Mouse (Mus musculus) heart, postnatal 4 days (tissue): ENCODE results near the gene Gja6. TPM values are rescaled to one million over a fixed set of nuclear protein-coding genes. Genes with fewer than 3 reads are reported as not detected.

Experiments used
- DNase-seq: peaks from one replicate; pipeline ENCODE4 v3.0.0; 2021
- total RNA-seq, 2 experiments: library from RNA; stranded (reverse); gene quantifications; 2 replicates each; pipeline ENCODE4 v1.2.3; 2021

Gja6 gene
- total RNA-seq = under 1 TPM in 1 of 2 experiments, not detected in 1; 0.26 TPM

DNA sequence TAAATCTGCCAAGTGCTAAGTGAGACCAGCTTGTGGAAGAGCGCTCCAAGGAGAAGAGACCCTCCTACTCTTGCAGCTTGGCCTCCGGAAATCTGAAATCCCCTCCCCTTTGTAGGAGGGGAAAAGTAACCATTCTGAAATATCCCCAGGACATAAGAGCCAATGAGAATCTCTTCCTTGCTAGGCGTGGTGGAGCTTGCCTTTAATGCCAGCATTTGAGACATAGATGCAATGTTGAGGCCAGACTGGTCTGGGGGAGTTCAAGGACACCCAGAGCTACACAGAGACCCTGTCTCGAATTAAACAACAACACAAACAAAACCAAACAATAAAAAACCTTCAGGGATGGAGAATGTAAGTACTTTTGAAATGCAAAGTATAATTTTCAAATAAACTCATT lies at the start of gene Gja6:
TSS of gene Gja6 (minus strand) at position 101 of the 400 bp plus-strand sequence.
- DNase-seq = no peak

DNA sequence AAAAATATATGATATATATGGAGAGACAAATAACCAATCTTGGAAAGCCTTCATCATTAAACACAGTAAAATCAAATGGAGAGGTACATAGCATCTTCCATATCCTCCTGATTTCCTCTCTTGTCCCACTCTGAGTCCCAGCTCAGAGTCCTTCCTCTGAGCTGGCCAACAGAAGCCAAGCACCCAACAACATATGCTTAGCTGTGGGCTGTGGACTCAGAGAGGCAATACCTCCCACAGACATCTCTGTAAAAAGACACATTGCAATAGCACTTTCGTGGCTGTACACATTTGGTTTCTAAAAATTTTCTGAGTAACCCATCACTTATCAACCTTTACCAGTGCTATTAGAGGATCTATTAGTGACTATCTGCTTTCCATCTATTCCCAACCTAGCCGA lies 42.7 kb upstream of the Gja6 start:
- no peak for DNase-seq

DNA sequence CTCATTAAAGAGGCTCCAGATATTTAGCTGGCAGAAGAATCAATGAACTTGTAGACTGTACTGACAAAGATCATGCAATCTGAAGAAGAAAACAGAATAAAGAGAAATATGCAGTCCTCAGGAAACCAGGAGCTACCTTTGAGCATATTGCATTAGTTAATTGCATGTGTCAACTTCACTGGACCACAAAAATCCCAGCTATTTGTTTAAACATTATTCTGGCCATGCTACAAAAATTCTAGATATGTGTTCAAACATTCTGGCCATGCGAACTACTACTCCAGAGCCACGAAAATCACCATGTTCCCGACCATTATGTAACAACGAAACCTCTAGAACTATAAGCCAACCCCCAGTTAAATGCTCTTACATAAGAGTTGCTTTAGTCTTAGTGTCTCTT lies 37.9 kb upstream of the Gja6 start:
- DNase-seq = no peak

DNA sequence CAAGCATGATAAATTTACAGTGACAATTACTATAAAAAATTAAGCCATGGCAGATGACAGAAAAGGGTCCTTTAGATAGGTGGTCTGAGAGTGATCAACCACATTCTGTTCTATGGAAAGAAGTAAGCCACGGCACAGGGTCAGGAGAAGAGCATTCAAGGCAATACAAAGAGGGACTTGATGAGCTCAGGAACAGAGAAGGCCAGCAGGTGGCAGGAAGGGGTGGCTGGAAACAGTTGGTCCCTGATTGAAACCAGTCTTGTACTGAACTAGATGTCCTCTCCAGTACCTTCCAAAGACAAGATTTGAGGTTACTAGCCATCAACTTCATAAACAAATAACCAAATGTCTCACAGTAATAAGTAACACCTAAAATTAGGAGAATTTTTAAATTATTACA lies 28.7 kb upstream of the Gja6 start:
- DNase-seq = peak; percentile 26

DNA sequence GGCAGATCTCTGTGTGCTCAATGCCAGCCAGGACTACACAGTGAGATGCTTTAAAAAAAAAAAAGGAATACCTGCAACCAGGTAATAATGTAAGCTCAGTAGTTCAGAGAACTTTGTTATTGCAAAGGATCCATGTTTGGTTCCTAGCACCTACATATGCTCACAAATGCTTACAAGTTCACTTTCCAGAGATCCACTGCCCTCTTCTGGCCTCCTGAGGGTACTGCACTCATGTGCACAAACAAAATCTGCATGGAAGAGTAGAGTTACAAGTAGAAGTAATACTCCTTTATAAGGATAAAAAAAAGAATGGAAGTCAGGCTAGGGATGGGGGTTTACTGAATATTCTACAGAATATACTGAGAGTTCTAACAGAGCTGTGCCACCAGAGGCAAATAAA lies 23.8 kb upstream of the Gja6 start:
- no peak for DNase-seq

DNA sequence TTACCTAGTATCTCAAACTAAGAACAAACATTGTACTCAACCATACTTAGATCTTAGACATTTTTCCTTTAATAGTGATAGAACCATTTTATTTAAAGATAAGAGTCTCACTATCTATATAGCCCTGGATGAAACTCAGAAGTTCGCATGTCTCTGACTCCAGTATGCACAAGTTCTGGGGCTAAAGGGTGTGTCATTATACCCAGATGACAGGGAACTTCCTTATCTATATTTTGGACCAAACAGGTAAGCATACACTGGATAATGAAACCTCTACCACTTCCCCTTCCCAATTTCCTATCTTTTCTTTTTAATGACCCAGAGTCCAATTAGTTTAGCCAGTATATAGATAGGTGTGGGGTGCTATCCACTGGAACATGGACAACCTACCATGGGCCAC lies 22.0 kb upstream of the Gja6 start:
- DNase-seq = no peak

DNA sequence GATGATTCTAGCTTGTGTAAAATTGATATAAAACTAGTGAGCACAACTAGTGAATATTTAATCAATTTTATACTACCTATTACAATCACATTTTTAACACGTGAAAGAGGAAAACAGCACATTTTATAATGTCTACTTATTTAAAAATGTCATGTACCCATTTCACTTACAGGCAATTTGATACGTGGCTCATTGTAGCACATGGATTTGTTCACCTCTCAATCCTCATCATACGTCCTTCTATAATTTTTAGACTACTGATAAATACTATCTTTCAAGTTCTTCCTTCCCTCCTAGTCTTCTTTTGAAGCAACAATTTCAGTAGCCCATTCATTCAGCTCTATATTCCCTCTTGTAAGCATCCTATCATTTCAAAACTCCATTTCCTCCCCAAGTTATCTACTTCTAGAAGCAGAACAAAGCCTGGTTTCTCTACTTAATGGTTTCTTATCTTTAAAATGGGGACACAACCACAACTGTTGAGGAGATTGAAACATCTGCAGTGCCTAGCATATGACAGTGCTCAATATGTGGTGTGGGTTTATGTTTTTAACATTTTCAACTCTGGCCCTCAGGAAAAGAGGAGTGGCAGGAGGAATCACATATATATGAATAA lies 12.3 kb upstream of the Gja6 start:
- no peak for DNase-seq

DNA sequence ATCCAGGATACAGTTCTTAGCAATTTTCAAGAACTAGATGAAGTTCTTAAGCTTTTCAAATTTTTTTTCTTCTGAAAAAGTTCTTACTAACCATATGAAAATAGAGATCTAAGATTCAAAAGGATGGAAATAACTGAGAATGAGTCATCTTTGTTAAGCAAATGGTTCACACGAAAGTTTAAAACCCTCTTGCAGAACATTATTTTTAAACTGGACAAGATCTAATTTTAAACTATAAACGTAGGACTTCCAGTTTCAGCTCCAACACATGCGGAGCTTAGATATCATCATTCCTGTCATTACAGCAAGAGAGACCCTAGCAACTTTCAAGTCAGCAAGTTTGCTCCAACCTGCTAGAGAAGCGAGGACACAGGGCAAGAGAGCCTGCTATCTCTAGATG lies 375 bp downstream of the Gja6 start:
- DNase-seq = no peak

DNA sequence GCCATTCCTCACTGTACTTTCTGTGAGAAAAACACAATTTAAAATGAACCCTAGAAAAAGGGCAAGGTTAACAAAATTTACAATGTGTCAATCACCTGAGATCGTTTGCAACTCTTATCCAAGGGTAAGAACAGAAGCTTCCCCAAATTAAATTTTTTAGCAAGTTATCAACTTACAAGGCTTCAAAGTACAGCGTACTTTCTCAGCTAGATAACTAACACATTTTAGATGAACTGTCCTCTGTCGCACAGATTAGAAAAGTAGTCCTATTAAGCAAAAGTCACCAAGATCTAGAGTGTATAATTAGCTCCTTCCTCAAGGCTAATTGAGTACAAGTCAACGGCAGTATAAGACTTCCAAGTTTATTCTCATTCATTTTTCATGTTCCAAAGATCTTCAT lies 939 bp downstream of the Gja6 start:
- DNase-seq = no peak

DNA sequence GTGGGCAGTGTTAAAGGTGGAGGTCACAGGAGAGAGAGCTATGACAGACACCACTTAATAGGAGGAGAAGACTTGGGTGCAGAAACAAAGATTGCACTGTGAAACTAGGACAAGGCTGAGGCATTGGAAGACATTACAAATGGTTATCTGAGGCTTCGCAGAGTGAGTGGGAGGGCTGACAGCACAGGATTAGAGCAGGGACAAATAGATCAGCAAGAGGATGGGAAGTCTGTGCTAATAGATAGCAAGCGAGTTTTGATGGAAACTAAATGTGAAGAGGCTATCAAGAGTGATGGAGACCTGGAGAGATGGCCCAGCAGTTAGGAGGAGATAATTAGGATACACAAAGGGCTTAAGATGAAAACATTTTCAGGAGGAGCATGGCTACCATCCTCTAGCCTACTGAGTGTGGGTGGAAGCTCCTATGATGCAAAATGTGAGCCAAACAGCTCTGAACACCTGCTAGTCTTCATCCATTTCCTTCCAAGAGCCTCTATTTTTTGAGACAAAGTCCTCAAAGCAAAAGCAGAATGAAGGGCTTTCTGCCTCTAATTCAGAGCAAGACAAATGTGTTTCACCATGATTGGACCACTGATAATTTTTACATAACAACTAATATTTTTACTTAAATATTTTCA lies 1.7 kb downstream of the Gja6 start:
- DNase-seq = no peak

DNA sequence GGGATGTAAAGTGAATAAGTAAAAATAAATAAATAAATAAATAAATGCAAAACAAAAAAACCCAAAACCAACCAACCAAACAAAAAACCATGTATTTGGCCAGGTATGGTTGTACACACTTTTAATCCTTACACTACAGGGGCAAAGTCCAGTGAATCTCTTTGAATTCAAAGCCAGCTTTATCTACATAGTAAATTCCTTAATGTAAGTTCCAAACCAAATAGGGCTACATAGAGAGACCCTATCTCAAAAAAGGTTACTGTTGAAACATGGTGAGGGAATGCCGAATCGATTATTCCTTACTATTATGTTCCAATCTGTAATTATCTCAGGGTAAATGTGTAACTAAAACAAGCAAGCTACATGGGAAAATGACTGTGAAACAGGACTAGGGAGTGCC lies 5.7 kb downstream of the Gja6 start:
- DNase-seq = no peak

DNA sequence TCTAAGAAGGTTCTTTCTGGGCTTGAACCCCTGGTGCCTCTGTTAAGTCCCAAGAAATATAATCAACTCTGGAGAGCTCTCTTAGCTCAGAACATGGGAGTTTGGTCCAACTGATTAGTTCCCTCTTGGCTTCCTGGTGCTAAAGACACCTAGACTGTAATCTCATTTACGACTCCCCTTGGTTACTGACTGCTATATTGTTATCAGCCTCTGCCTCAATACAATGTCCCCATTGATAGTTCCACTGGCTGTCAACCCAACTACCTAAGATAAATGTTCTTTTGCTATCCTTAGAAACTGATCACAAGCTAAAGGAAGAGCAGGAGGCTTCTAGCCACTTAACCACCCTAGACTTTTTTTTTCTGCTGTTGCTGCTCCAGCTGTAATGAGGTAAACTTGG lies 14.8 kb downstream of the Gja6 start:
- no peak for DNase-seq

DNA sequence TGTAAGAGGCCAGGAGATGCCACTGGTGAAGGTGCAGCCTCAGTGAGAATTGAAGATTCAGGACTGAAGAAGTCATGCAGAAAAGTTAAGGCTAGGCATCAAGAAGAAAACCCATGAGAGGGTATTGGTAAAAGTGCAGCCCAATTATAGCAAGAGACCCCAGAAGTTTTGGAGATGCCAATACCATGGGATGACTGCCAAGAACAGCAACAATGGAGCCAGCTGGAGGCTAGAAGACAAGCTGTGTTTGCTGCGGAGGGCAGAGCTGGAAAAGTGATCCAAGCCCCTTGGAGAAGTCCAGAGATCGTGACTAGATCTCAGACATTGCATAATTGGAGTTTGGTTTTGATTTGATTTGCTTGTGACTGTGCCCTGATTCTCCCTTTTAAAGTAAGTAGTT lies 20.6 kb downstream of the Gja6 start:
- no peak for DNase-seq

DNA sequence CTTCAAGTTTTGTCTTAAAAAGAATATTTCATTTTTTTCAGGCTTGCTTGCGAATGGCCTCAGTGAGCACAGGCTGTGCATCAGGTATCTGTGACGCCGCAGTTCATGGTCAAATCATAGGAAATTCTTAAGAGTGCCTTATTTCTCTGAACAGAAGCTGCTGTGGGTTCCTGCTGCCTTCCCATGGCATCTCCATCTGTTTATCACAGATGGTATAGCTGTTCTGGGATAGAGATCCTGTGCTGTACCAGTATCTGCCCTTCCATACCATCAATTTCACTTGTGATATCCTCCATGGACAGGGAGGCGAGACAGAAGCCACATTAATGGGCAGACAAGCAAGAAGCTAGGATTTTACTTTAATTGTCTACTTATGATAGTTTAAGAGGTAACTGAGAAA lies 40.3 kb downstream of the Gja6 start:
- no peak for DNase-seq

DNA sequence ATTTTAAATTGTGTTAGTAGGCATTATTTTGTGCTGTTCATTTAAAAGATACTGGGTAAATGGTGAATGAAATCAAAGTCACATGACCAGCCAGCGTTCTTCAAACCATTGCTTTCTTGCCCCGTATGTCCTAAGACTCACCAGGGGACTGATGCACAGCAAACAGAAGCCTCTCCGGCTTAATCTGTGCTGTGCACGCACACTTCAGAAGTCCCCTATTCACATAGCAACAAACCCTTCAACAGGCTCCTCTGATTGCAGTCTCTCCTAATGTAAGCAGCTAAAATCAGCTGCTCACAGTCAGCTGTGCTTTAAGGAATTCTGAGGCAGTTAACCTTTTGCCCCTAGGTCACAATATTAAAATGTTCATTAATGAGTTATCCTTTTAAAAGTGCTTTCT lies 41.8 kb downstream of the Gja6 start:
- DNase-seq = no peak

DNA sequence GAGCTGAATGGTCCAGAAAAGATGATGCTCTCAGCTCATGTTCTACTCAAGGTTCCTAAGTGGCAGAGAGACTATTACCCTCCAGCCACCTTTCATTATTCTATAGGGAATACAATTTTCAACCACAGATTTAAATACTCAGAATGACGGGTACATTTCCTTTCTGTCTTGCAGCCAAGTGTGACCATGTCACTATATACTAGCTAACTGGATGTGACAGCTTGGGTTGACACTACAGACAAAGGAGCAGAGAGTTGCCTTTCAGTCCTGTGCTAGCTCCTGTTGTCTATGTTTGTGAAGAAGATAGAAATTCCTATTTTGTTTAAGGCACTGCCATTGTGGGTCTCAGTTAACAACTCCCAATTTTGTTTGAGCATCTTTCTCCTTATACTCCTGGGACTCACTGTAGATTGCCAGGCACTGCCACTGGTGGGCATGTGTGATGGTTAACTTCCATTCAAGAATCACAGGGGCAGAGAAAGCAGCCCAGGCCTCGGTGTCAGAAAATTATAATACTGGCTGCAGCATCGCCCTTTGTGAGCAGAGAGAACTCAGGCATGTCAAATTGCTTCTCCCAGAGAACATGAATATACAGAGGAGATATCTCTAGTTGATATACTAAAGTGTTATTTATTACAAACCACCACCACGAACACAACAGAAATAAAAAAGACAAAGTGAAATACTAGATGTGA lies 43.0 kb downstream of the Gja6 start:
- no peak for DNase-seq

Other genes starting within 250 kb of the Gja6 start
- under 1 TPM in 1 of 2 experiments, not detected in 1; 0.16 TPM for gene Ppef1, start 171.3 kb downstream of the Gja6 start, total RNA-seq
- under 1 TPM in 1 of 2 experiments, not detected in 1; 0.20 TPM for gene Rs1, start 139.0 kb downstream of the Gja6 start, total RNA-seq
- 1 to 10 TPM; 8.1 to 8.5 TPM for gene Cdkl5, start 87.7 kb upstream of the Gja6 start, total RNA-seq
- gene Scml2, start 210.1 kb upstream of the Gja6 start, total RNA-seq = 1 to 10 TPM; 5.0 to 6.6 TPM